Mouse (Mus musculus) olfactory bulb, adult 2 months (tissue): Measurements from ENCODE around the gene Gtf3c1.

Experiments
- CTCF ChIP-seq: fragments of 200-500 bp; IDR thresholded peaks from 2 replicates; pipeline ENCODE4 v1.5.1; 2012; ENCODE audit warnings: low read depth, mild to moderate bottlenecking, low read length, moderate library complexity; ENCODE audit not compliant: insufficient read depth
- POLR2A ChIP-seq: fragments of 200-500 bp; IDR thresholded peaks from 2 replicates; pipeline ENCODE4 v1.6.1; 2012; ENCODE audit warnings: mild to moderate bottlenecking, low read depth, low read length, moderate library complexity; ENCODE audit not compliant: insufficient read depth

GRCm38 (mm10) chr7:125756806-125757205 lies 49.2 kb upstream of the Gtf3c1 start:
- TF ChIP-seq POLR2A (no peak), CTCF (no peak)
